Mouse (Mus musculus): ENCODE data around the gene Chat.

- TF ChIP-seq MYOD1 (IDR thresholded peaks at IDR 0.05; ENCODE audit: control insufficient read depth, insufficient read length, low read depth) (no peak), CTCF (IDR thresholded peaks at IDR 0.05; ENCODE audit: control insufficient read depth, insufficient read depth, insufficient read length) (no peak), MYOG (IDR thresholded peaks at IDR 0.05; ENCODE audit: control insufficient read depth, extremely low read depth, insufficient read length) (no peak)
Measured at GRCm38 (mm10) chr14:32379395-32380098, 86.2 kb downstream of the Chat start.
